Mouse (Mus musculus) liver, embryonic 14.5 days (tissue): ENCODE measurements around the gene Actrt2.

Experiments
- CTCF ChIP-seq: IDR thresholded peaks from 2 replicates; pipeline ENCODE4 v1.5.1; 2016; ENCODE audit warnings: antibody characterized with exemption, low read depth, control low read depth
- EP300 ChIP-seq: IDR thresholded peaks from 2 replicates; pipeline ENCODE4 v1.6.1; 2016; ENCODE audit warnings: antibody characterized with exemption, low read depth

DNA sequence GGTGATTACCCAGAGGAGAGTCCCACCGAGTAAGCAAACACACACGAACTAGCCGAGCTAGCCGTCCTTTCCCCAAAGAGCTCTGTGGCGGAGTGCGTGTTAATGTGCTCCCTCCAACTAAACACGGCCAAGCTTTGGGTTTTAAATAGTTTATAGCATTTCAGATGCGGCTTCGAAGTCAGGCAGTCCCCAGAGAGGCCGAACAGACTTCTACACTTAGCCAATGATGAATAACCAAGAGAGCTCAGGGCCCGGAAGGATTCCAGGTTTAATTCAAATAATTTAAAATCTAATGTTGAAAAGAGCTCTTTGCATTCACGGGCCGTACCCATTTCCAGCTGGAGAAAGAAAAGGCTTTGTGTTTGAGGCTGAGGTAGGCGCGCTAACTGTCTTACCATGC is 7.3 kb upstream of the Actrt2 start:
- TF ChIP-seq EP300, result no peak
- TF ChIP-seq CTCF, result no peak
